Mouse (Mus musculus): ENCODE data around the gene Mast3. TPM values are rescaled to one million over a fixed set of nuclear protein-coding genes. Genes with fewer than 3 reads are reported as not detected.

The Mast3 gene
- polyA plus RNA-seq, 1 experiment from 2014 or later = 14.0 TPM

- Histone ChIP-seq H3K9ac (0 out of 2 replicates have a peak overlapping the region, but pooled peaks have one; percentile 3), H3K27ac (no peak overlapping the region), H3K4me2 (replicated peaks) (no peak overlapping the region), H3K4me3 (no peak overlapping the region), H3K4me1 (peaks cover 18% of the 10 kb centered on the region), H3K9me3 (no peaks in the 10 kb centered on the region), H3K36me3 (no peaks in the 10 kb centered on the region), H3K27me3 (peaks cover 6% of the 10 kb centered on the region)
- 82% methylated on average over 5 of the region's 5 CpGs for WGBS
- ATAC-seq (ENCODE audit: low FRiP score, low read depth) = no peak
These were observed 38.4 kb upstream of the Mast3 start for GRCm38 (mm10) chr8:70843214-70843773.

- 73% methylated on average over 25 of the region's 25 CpGs for WGBS
- no peak for ATAC-seq (ENCODE audit: low FRiP score, low read depth)
- peaks cover 18% of the 10 kb centered on the region for H3K4me1 ChIP-seq
These were observed 37.6 kb upstream of the Mast3 start for GRCm38 (mm10) chr8:70842484-70842883.

GRCm38 (mm10) chr8:70841147-70842072, 36.6 kb upstream of the Mast3 start:
- Histone ChIP-seq H3K9ac (0 out of 2 replicates have a peak overlapping the region, but pooled peaks have one; percentile 13), H3K4me1 (peaks cover 18% of the 10 kb centered on the region), H3K9me3 (no peaks in the 10 kb centered on the region), H3K4me3 (no peak overlapping the region), H3K27ac (no peak overlapping the region), H3K36me3 (no peaks in the 10 kb centered on the region), H3K4me2 (replicated peaks) (no peak overlapping the region), H3K27me3 (no peaks in the 10 kb centered on the region)
- no peak for ATAC-seq (ENCODE audit: low FRiP score, low read depth)
- 35% methylated on average over 22 of the region's 22 CpGs for WGBS

More at GRCm38 (mm10) chr8:70842484-70842883, 37.6 kb upstream of the Mast3 start:
- no peaks in the 10 kb centered on the region for H3K36me3 ChIP-seq
- no peak overlapping the region for H3K4me3 ChIP-seq
- peaks cover 4% of the 10 kb centered on the region; the same call in 1 of the 2 replicates for H3K27me3 ChIP-seq
- H3K4me2 ChIP-seq (replicated peaks) = no peak overlapping the region
- H3K27ac ChIP-seq = no peak overlapping the region
- no peaks in the 10 kb centered on the region for H3K9me3 ChIP-seq
- H3K9ac ChIP-seq = no peak overlapping the region

GRCm38 (mm10) chr8:70840590-70840989, 35.7 kb upstream of the Mast3 start:
- Histone ChIP-seq H3K9me3 (no peaks in the 10 kb centered on the region), H3K4me1 (peaks cover 18% of the 10 kb centered on the region), H3K36me3 (peaks cover 5% of the 10 kb centered on the region), H3K27me3 (no peaks in the 10 kb centered on the region), H3K4me3 (no peak overlapping the region), H3K27ac (no peak overlapping the region), H3K9ac (no peak overlapping the region), H3K4me2 (replicated peaks) (no peak overlapping the region)
- ATAC-seq (ENCODE audit: low FRiP score, low read depth) = no peak
- 59% methylated on average over 10 of the region's 10 CpGs for WGBS

- ATAC-seq (ENCODE audit: low FRiP score, low read depth) = peak; percentile 98
- peaks cover 18% of the 10 kb centered on the region for H3K4me1 ChIP-seq
- H3K36me3 ChIP-seq = peaks cover 12% of the 10 kb centered on the region
- 3% methylated on average over 53 of the region's 55 CpGs for WGBS
- H3K9ac ChIP-seq = peak within 1 kb of the TSS; percentile 83
- peak within 1 kb of the TSS; percentile 70 for H3K4me3 ChIP-seq
- H3K27me3 ChIP-seq = no peaks in the 10 kb centered on the region
- peak within 1 kb of the TSS; percentile 82 for H3K27ac ChIP-seq
- peak within 1 kb of the TSS; percentile 87 for H3K4me2 ChIP-seq (replicated peaks)
- no peaks in the 10 kb centered on the region for H3K9me3 ChIP-seq
These were observed 34.8 kb upstream of the Mast3 start, which contains the start of gene Arrdc2 for GRCm38 (mm10) chr8:70839408-70840351. Arrdc2 (minus strand) TSS chr8:70839720.

- H3K27ac ChIP-seq = peak overlapping the region; percentile 82
These were observed 34.0 kb upstream of the Mast3 start for GRCm38 (mm10) chr8:70838654-70839407.

GRCm38 (mm10) chr8:70836666-70837065, 31.8 kb upstream of the Mast3 start:
- WGBS = 89% methylated on average over 12 of the region's 12 CpGs

More at GRCm38 (mm10) chr8:70838654-70839407, 34.0 kb upstream of the Mast3 start:
- Histone ChIP-seq H3K4me2 (replicated peaks) (peak overlapping the region; percentile 87), H3K9ac (peak overlapping the region; percentile 83), H3K4me3 (peak overlapping the region; percentile 70), H3K36me3 (peaks cover 12% of the 10 kb centered on the region), H3K27me3 (no peaks in the 10 kb centered on the region), H3K4me1 (peaks cover 18% of the 10 kb centered on the region), H3K9me3 (no peaks in the 10 kb centered on the region)
- WGBS = 2% methylated on average over 65 of the region's 66 CpGs
- ATAC-seq (ENCODE audit: low FRiP score, low read depth) = peak; percentile 26

GRCm38 (mm10) chr8:70834071-70834470, 29.2 kb upstream of the Mast3 start:
- 93% methylated on average over 3 of the region's 3 CpGs for WGBS
- no peak overlapping the region for H3K4me2 ChIP-seq (replicated peaks)
- H3K4me3 ChIP-seq = no peak overlapping the region
- H3K4me1 ChIP-seq = peaks cover 15% of the 10 kb centered on the region
- H3K27ac ChIP-seq = no peak overlapping the region
- ATAC-seq (ENCODE audit: low FRiP score, low read depth) = no peak
- H3K9me3 ChIP-seq = no peaks in the 10 kb centered on the region
- H3K9ac ChIP-seq = no peak overlapping the region
- peaks cover 12% of the 10 kb centered on the region for H3K36me3 ChIP-seq
- no peaks in the 10 kb centered on the region for H3K27me3 ChIP-seq

More at GRCm38 (mm10) chr8:70836666-70837065, 31.8 kb upstream of the Mast3 start:
- H3K4me1 ChIP-seq = peaks cover 29% of the 10 kb centered on the region
- ATAC-seq (ENCODE audit: low FRiP score, low read depth) = no peak
- H3K9me3 ChIP-seq = no peaks in the 10 kb centered on the region
- peaks cover 12% of the 10 kb centered on the region for H3K36me3 ChIP-seq
- H3K27me3 ChIP-seq = no peaks in the 10 kb centered on the region
- H3K27ac ChIP-seq = no peak overlapping the region
- H3K9ac ChIP-seq = no peak overlapping the region
- H3K4me3 ChIP-seq = no peak overlapping the region
- H3K4me2 ChIP-seq (replicated peaks) = no peak overlapping the region

GRCm38 (mm10) chr8:70833520-70833919, 28.7 kb upstream of the Mast3 start:
- no peaks in the 10 kb centered on the region for H3K27me3 ChIP-seq
- peaks cover 12% of the 10 kb centered on the region for H3K4me1 ChIP-seq
- no peak overlapping the region for H3K4me2 ChIP-seq (replicated peaks)
- H3K27ac ChIP-seq = no peak overlapping the region
- H3K9me3 ChIP-seq = no peaks in the 10 kb centered on the region
- H3K4me3 ChIP-seq = no peak overlapping the region
- ATAC-seq (ENCODE audit: low FRiP score, low read depth) = no peak
- peaks cover 12% of the 10 kb centered on the region for H3K36me3 ChIP-seq
- no peak overlapping the region for H3K9ac ChIP-seq
- WGBS = 56% methylated on average over 15 of the region's 15 CpGs

- H3K4me2 ChIP-seq (replicated peaks) = no peak overlapping the region
- H3K36me3 ChIP-seq = peaks cover 12% of the 10 kb centered on the region
- H3K4me1 ChIP-seq = peaks cover 10% of the 10 kb centered on the region
- no peak overlapping the region for H3K4me3 ChIP-seq
- no peak overlapping the region for H3K27ac ChIP-seq
- no peak for ATAC-seq (ENCODE audit: low FRiP score, low read depth)
- no peaks in the 10 kb centered on the region for H3K27me3 ChIP-seq
- WGBS = 52% methylated on average over 9 of the region's 9 CpGs
- no peaks in the 10 kb centered on the region for H3K9me3 ChIP-seq
- H3K9ac ChIP-seq = peak overlapping the region; percentile 31
These were observed 28.2 kb upstream of the Mast3 start for GRCm38 (mm10) chr8:70833018-70833482.

- H3K9me3 ChIP-seq = no peaks in the 10 kb centered on the region
- H3K9ac ChIP-seq = no peak overlapping the region
- no peak overlapping the region for H3K4me2 ChIP-seq (replicated peaks)
- H3K36me3 ChIP-seq = peaks cover 12% of the 10 kb centered on the region
- no peak overlapping the region for H3K4me3 ChIP-seq
- 72% methylated on average over 11 of the region's 11 CpGs for WGBS
- no peaks in the 10 kb centered on the region for H3K27me3 ChIP-seq
- peaks cover 10% of the 10 kb centered on the region for H3K4me1 ChIP-seq
- ATAC-seq (ENCODE audit: low FRiP score, low read depth) = no peak
- H3K27ac ChIP-seq = no peak overlapping the region
These were observed 27.5 kb upstream of the Mast3 start for GRCm38 (mm10) chr8:70832371-70832770.
